Mouse (Mus musculus) forebrain, embryonic 11.5 days (tissue): ENCODE measurements around the gene Olfr551. TPM values are rescaled to one million over a fixed set of nuclear protein-coding genes. Genes with fewer than 3 reads are reported as not detected.

Experiments used
- ATAC-seq: fragments of 200-750 bp; cut with Nextera tagmentation; replicated peaks from 2 replicates; pipeline ENCODE4 v1.8.0; 2017; ENCODE audit warnings: moderate TSS enrichment; ENCODE audit not compliant: low FRiP score
- DNase-seq: peaks from one replicate; pipeline ENCODE4 v3.0.0-alpha.2; 2017; ENCODE audit warnings: low spot score
- H3K27ac ChIP-seq: fragments of 300-500 bp; sonication (generic); 2 replicates; pipeline ENCODE4 v1.5.1; 2014; ENCODE audit warnings: low read depth, low read length
- H3K27me3 ChIP-seq: fragments of 300-500 bp; sonication (generic); 2 replicates; pipeline ENCODE4 v1.6.1; 2014; ENCODE audit warnings: mild to moderate bottlenecking, low read length, mixed read lengths; ENCODE audit not compliant: control insufficient read depth, insufficient read depth
- H3K36me3 ChIP-seq: fragments of 300-500 bp; sonication (generic); 2 replicates; pipeline ENCODE4 v1.6.1; 2014; ENCODE audit warnings: mild to moderate bottlenecking, low read length, moderate library complexity, mixed read lengths; ENCODE audit not compliant: control insufficient read depth, insufficient read depth
- H3K4me1 ChIP-seq: fragments of 300-500 bp; sonication (generic); replicated peaks from 2 replicates; pipeline ENCODE4 v1.6.1; 2014; ENCODE audit warnings: low read length, mixed read lengths; ENCODE audit not compliant: control insufficient read depth, insufficient read depth
- H3K4me2 ChIP-seq: fragments of 300-500 bp; sonication (generic); 2 replicates; pipeline ENCODE4 v1.6.1; 2014; ENCODE audit warnings: low read depth, mild to moderate bottlenecking, low read length, moderate library complexity, mixed read lengths; ENCODE audit not compliant: severe bottlenecking
- H3K4me3 ChIP-seq: fragments of 300-500 bp; sonication (generic); 2 replicates; pipeline ENCODE4 v1.5.1; 2014; ENCODE audit warnings: low read depth, low read length
- H3K9ac ChIP-seq: fragments of 300-500 bp; sonication (generic); 2 replicates; pipeline ENCODE4 v1.6.1; 2014; ENCODE audit warnings: low read length
- H3K9me3 ChIP-seq: fragments of 300-500 bp; sonication (generic); 2 replicates; pipeline ENCODE4 v1.6.1; 2016; ENCODE audit warnings: low read length, mixed read lengths; ENCODE audit not compliant: control insufficient read depth
- WGBS: fragments of 180-500 bp; shearing (Covaris S2); extraction: QIAGEN DNeasy Blood & Tissue Kit; methylation state at CpG from one replicate; pipeline ENCODE4 v1.1.7; 2014; 5-methylcytosine and 5-hydroxymethylcytosine counted together
- polyA plus RNA-seq: library from polyadenylated mRNA; unstranded; fragments of >200 nt; fragmentation: Nextera tagmentation; extraction: Ambion mirVana; gene quantifications from 2 replicates; pipeline ENCODE4 v1.2.1, GENCODE M21; 2014

Olfr551 gene
- polyA plus RNA-seq, 1 experiment from 2014 or later: not detected

GRCm38 (mm10) chr7:102573174-102573830 lies 18.4 kb downstream of the Olfr551 start:
- DNase-seq: no peak
- H3K4me1 ChIP-seq: no peaks in the 10 kb centered on the region
- WGBS: 69% methylated on average over 3 of the region's 3 CpGs
- no peak overlapping the region for H3K4me2 ChIP-seq
- no peaks in the 10 kb centered on the region for H3K36me3 ChIP-seq
- no peak overlapping the region for H3K4me3 ChIP-seq
- no peak overlapping the region for H3K27ac ChIP-seq
- no peaks in the 10 kb centered on the region for H3K27me3 ChIP-seq
- no peaks in the 10 kb centered on the region for H3K9me3 ChIP-seq
- H3K9ac ChIP-seq: no peak overlapping the region
- peak; percentile 63; the same call in 1 of the 2 replicates for ATAC-seq

- Histone ChIP-seq H3K4me1 (no peaks in the 10 kb centered on the region), H3K9me3 (no peaks in the 10 kb centered on the region), H3K9ac (no peak within 1 kb of the TSS), H3K36me3 (no peaks in the 10 kb centered on the region), H3K27ac (no peak within 1 kb of the TSS), H3K27me3 (no peaks in the 10 kb centered on the region), H3K4me3 (no peak within 1 kb of the TSS), H3K4me2 (no peak within 1 kb of the TSS)
- DNase-seq: no peak
- WGBS: 94% methylated on average over 8 of the region's 8 CpGs
- no peak for ATAC-seq
Observed at GRCm38 (mm10) chr7:102571142-102571541, 20.5 kb downstream of the Olfr551 start, which contains the start of gene Olfr550. Gene Olfr550 (plus strand): TSS chr7:102571442.

GRCm38 (mm10) chr7:102566219-102566618 lies 25.5 kb downstream of the Olfr551 start:
- 92% methylated on average over 4 of the region's 4 CpGs for WGBS
- no peaks in the 10 kb centered on the region for H3K9me3 ChIP-seq
- H3K9ac ChIP-seq: no peak overlapping the region
- no peaks in the 10 kb centered on the region for H3K36me3 ChIP-seq
- H3K4me1 ChIP-seq: 0 out of 2 replicates have a peak, but pooled peaks cover 2% of the 10 kb centered on the region
- ATAC-seq: no peak
- no peak overlapping the region for H3K4me2 ChIP-seq
- no peaks in the 10 kb centered on the region for H3K27me3 ChIP-seq
- no peak overlapping the region for H3K27ac ChIP-seq
- no peak for DNase-seq
- H3K4me3 ChIP-seq: no peak overlapping the region

GRCm38 (mm10) chr7:102564999-102565997 lies 26.4 kb downstream of the Olfr551 start, which contains the start of gene Trim21:
Gene Trim21 (minus strand): TSS chr7:102565486.
- H3K4me2 ChIP-seq: peak within 1 kb of the TSS; percentile 42
- WGBS: 22% methylated on average over 10 of the region's 10 CpGs
- no peaks in the 10 kb centered on the region for H3K27me3 ChIP-seq
- no peak within 1 kb of the TSS for H3K27ac ChIP-seq
- no peaks in the 10 kb centered on the region for H3K9me3 ChIP-seq
- peak within 1 kb of the TSS; percentile 29 for H3K4me3 ChIP-seq
- H3K4me1 ChIP-seq: 0 out of 2 replicates have a peak, but pooled peaks cover 2% of the 10 kb centered on the region
- peak within 1 kb of the TSS; percentile 45; the same call in 1 of the 2 replicates for H3K9ac ChIP-seq
- no peaks in the 10 kb centered on the region for H3K36me3 ChIP-seq
- ATAC-seq: peak; percentile 94
- peak; percentile 65 for DNase-seq

- no peak overlapping the region for H3K9ac ChIP-seq
- no peaks in the 10 kb centered on the region for H3K4me1 ChIP-seq
- H3K27ac ChIP-seq: no peak overlapping the region
- H3K4me2 ChIP-seq: no peak overlapping the region
- ATAC-seq: no peak
- no peaks in the 10 kb centered on the region for H3K36me3 ChIP-seq
- DNase-seq: no peak
- no peaks in the 10 kb centered on the region for H3K27me3 ChIP-seq
- 80% methylated on average over 3 of the region's 3 CpGs for WGBS
- H3K4me3 ChIP-seq: no peak overlapping the region
- H3K9me3 ChIP-seq: no peaks in the 10 kb centered on the region
Observed at GRCm38 (mm10) chr7:102553279-102553678, 38.4 kb downstream of the Olfr551 start.

- no peak for ATAC-seq
- Histone ChIP-seq H3K4me2 (no peak within 1 kb of the TSS), H3K27ac (no peak within 1 kb of the TSS), H3K36me3 (no peaks in the 10 kb centered on the region), H3K4me1 (no peaks in the 10 kb centered on the region), H3K9ac (no peak within 1 kb of the TSS), H3K9me3 (no peaks in the 10 kb centered on the region), H3K4me3 (no peak within 1 kb of the TSS), H3K27me3 (no peaks in the 10 kb centered on the region)
- 88% methylated on average over 3 of the region's 3 CpGs for WGBS
- no peak for DNase-seq
Observed at GRCm38 (mm10) chr7:102549570-102549969, 42.1 kb downstream of the Olfr551 start, which contains the start of gene Olfr549. Gene Olfr549 (plus strand): TSS chr7:102549870.

- 71% methylated on average over 3 of the region's 3 CpGs for WGBS
- Histone ChIP-seq H3K27me3 (no peaks in the 10 kb centered on the region), H3K36me3 (no peaks in the 10 kb centered on the region), H3K9ac (no peak overlapping the region), H3K4me3 (no peak overlapping the region), H3K27ac (no peak overlapping the region), H3K4me1 (no peaks in the 10 kb centered on the region), H3K4me2 (no peak overlapping the region), H3K9me3 (no peaks in the 10 kb centered on the region)
- DNase-seq (no peak), ATAC-seq (no peak)
Observed at GRCm38 (mm10) chr7:102541251-102541650, 50.4 kb downstream of the Olfr551 start.

GRCm38 (mm10) chr7:102540596-102540995 lies 51.1 kb downstream of the Olfr551 start, which contains the start of gene Olfr548-ps1:
Gene Olfr548-ps1 (plus strand): TSS chr7:102540896.
- Histone ChIP-seq H3K36me3 (no peaks in the 10 kb centered on the region), H3K9me3 (no peaks in the 10 kb centered on the region), H3K9ac (no peak within 1 kb of the TSS), H3K27ac (no peak within 1 kb of the TSS), H3K4me1 (no peaks in the 10 kb centered on the region), H3K4me3 (no peak within 1 kb of the TSS), H3K4me2 (no peak within 1 kb of the TSS), H3K27me3 (no peaks in the 10 kb centered on the region)
- WGBS: 80% methylated on average over 2 of the region's 2 CpGs
- ATAC-seq (no peak), DNase-seq (no peak)
